Mouse (Mus musculus) heart, embryonic 15.5 days (tissue): Measurements from ENCODE around the gene Galnt15. TPM values are rescaled to one million over a fixed set of nuclear protein-coding genes. Genes with fewer than 3 reads are reported as not detected.

Experiments used
- ATAC-seq: fragments of 200-750 bp; cut with Nextera tagmentation; replicated peaks from 2 replicates; pipeline ENCODE4 v1.8.0; 2017; ENCODE audit warnings: low read depth, moderate TSS enrichment; ENCODE audit not compliant: insufficient number of reproducible peaks, insufficient read depth, low FRiP score
- H3K27ac ChIP-seq: fragments of 300-500 bp; sonication (generic); 2 replicates; pipeline ENCODE4 v1.5.1; 2015; ENCODE audit warnings: mild to moderate bottlenecking, inconsistent platforms
- H3K27me3 ChIP-seq: fragments of 300-500 bp; sonication (generic); 2 replicates; pipeline ENCODE4 v1.6.1; 2015; ENCODE audit warnings: inconsistent platforms
- H3K36me3 ChIP-seq: fragments of 300-500 bp; sonication (generic); 2 replicates; pipeline ENCODE4 v1.6.1; 2015; ENCODE audit warnings: mild to moderate bottlenecking, inconsistent platforms
- H3K4me1 ChIP-seq: fragments of 300-500 bp; sonication (generic); replicated peaks from 2 replicates; pipeline ENCODE4 v1.6.1; 2015; ENCODE audit warnings: inconsistent platforms
- H3K4me2 ChIP-seq: fragments of 300-500 bp; sonication (generic); 2 replicates; pipeline ENCODE4 v1.6.1; 2015; ENCODE audit warnings: inconsistent platforms, mild to moderate bottlenecking, moderate library complexity
- H3K4me3 ChIP-seq: fragments of 300-500 bp; sonication (generic); 2 replicates; pipeline ENCODE4 v1.5.1; 2015; ENCODE audit warnings: mild to moderate bottlenecking, inconsistent platforms
- H3K9ac ChIP-seq: fragments of 300-500 bp; sonication (generic); 2 replicates; pipeline ENCODE4 v1.6.1; 2015; ENCODE audit warnings: mild to moderate bottlenecking, inconsistent platforms
- H3K9me3 ChIP-seq: fragments of 300-500 bp; sonication (generic); replicated peaks from 2 replicates; pipeline ENCODE4 v1.6.1; 2016; ENCODE audit warnings: inconsistent platforms
- WGBS: fragments of 180-500 bp; shearing (Covaris S2); methylation state at CpG from one replicate; pipeline ENCODE4 v1.1.7; 2015; ENCODE audit warnings: mixed read lengths; 5-methylcytosine and 5-hydroxymethylcytosine counted together
- polyA plus RNA-seq: library from polyadenylated mRNA; unstranded; fragments of >200 nt; fragmentation: Nextera tagmentation; extraction: Ambion mirVana; gene quantifications from 2 replicates; pipeline ENCODE4 v1.2.1, GENCODE M21; 2015

The Galnt15 gene
- polyA plus RNA-seq, 1 experiment from 2014 or later, result 0.24 TPM

GRCm38 (mm10) chr14:32093018-32093417 lies 64.2 kb downstream of the Galnt15 start:
- H3K9ac ChIP-seq, result peak overlapping the region; percentile 24; the same call in 1 of the 2 replicates
- H3K27me3 ChIP-seq, result no peaks in the 10 kb centered on the region
- ATAC-seq, result no peak
- peaks cover 19% of the 10 kb centered on the region for H3K4me1 ChIP-seq
- 53% methylated on average over 1 of the region's 1 CpGs for WGBS
- H3K36me3 ChIP-seq, result peaks cover 40% of the 10 kb centered on the region
- H3K4me2 ChIP-seq, result peak overlapping the region; percentile 24; the same call in 1 of the 2 replicates
- no peak overlapping the region for H3K4me3 ChIP-seq
- H3K27ac ChIP-seq, result peak overlapping the region; percentile 74
- H3K9me3 ChIP-seq, result no peaks in the 10 kb centered on the region

GRCm38 (mm10) chr14:32093500-32094117 lies 64.8 kb downstream of the Galnt15 start:
- Histone ChIP-seq H3K4me1 (peaks cover 19% of the 10 kb centered on the region), H3K27ac (peak overlapping the region; percentile 74), H3K36me3 (peaks cover 46% of the 10 kb centered on the region), H3K4me2 (peak overlapping the region; percentile 24; the same call in 1 of the 2 replicates), H3K4me3 (no peak overlapping the region), H3K9me3 (no peaks in the 10 kb centered on the region), H3K27me3 (no peaks in the 10 kb centered on the region), H3K9ac (peak overlapping the region; percentile 24; the same call in 1 of the 2 replicates)
- ATAC-seq, result peak; percentile 81
- WGBS, result 41% methylated on average over 11 of the region's 11 CpGs

GRCm38 (mm10) chr14:32095646-32096045 lies 66.9 kb downstream of the Galnt15 start:
- WGBS, result 88% methylated on average over 5 of the region's 5 CpGs
- Histone ChIP-seq H3K9me3 (no peaks in the 10 kb centered on the region), H3K4me1 (peaks cover 17% of the 10 kb centered on the region), H3K9ac (no peak overlapping the region), H3K27me3 (no peaks in the 10 kb centered on the region), H3K4me2 (no peak overlapping the region), H3K4me3 (no peak overlapping the region), H3K27ac (no peak overlapping the region), H3K36me3 (peaks cover 67% of the 10 kb centered on the region)
- ATAC-seq, result no peak

- peaks cover 71% of the 10 kb centered on the region for H3K36me3 ChIP-seq
- H3K9me3 ChIP-seq, result no peaks in the 10 kb centered on the region
- H3K4me3 ChIP-seq, result no peak overlapping the region
- peaks cover 17% of the 10 kb centered on the region for H3K4me1 ChIP-seq
- 85% methylated on average over 5 of the region's 5 CpGs for WGBS
- H3K4me2 ChIP-seq, result no peak overlapping the region
- no peaks in the 10 kb centered on the region for H3K27me3 ChIP-seq
- H3K27ac ChIP-seq, result no peak overlapping the region
- no peak overlapping the region for H3K9ac ChIP-seq
- ATAC-seq, result no peak
Measured at GRCm38 (mm10) chr14:32096740-32097139, 68.0 kb downstream of the Galnt15 start.

- 93% methylated on average over 7 of the region's 7 CpGs for WGBS
- Histone ChIP-seq H3K36me3 (peaks cover 70% of the 10 kb centered on the region), H3K4me2 (no peak overlapping the region), H3K9me3 (no peaks in the 10 kb centered on the region), H3K27ac (no peak overlapping the region), H3K9ac (no peak overlapping the region), H3K27me3 (no peaks in the 10 kb centered on the region), H3K4me1 (peaks cover 15% of the 10 kb centered on the region), H3K4me3 (no peak overlapping the region)
- no peak for ATAC-seq
Measured at GRCm38 (mm10) chr14:32097691-32098090, 68.9 kb downstream of the Galnt15 start.

- ATAC-seq, result no peak
- no peak overlapping the region for H3K4me2 ChIP-seq
- H3K27ac ChIP-seq, result no peak overlapping the region
- no peaks in the 10 kb centered on the region for H3K9me3 ChIP-seq
- peaks cover 4% of the 10 kb centered on the region for H3K4me1 ChIP-seq
- WGBS, result 92% methylated on average over 3 of the region's 3 CpGs
- H3K4me3 ChIP-seq, result no peak overlapping the region
- H3K27me3 ChIP-seq, result no peaks in the 10 kb centered on the region
- H3K9ac ChIP-seq, result no peak overlapping the region
- peaks cover 70% of the 10 kb centered on the region for H3K36me3 ChIP-seq
Measured at GRCm38 (mm10) chr14:32098951-32099350, 70.2 kb downstream of the Galnt15 start.

GRCm38 (mm10) chr14:32103556-32103955 lies 74.8 kb downstream of the Galnt15 start:
- Histone ChIP-seq H3K9me3 (no peaks in the 10 kb centered on the region), H3K27ac (no peak overlapping the region), H3K36me3 (peaks cover 34% of the 10 kb centered on the region), H3K27me3 (no peaks in the 10 kb centered on the region), H3K9ac (no peak overlapping the region), H3K4me3 (no peak overlapping the region), H3K4me2 (no peak overlapping the region), H3K4me1 (0 out of 2 replicates have a peak, but pooled peaks cover 3% of the 10 kb centered on the region)
- ATAC-seq, result no peak
- 83% methylated on average over 4 of the region's 4 CpGs for WGBS

GRCm38 (mm10) chr14:32105663-32106062 lies 76.9 kb downstream of the Galnt15 start:
- no peak overlapping the region for H3K4me3 ChIP-seq
- no peaks in the 10 kb centered on the region for H3K27me3 ChIP-seq
- no peaks in the 10 kb centered on the region for H3K9me3 ChIP-seq
- no peak for ATAC-seq
- H3K27ac ChIP-seq, result no peak overlapping the region
- no peak overlapping the region for H3K9ac ChIP-seq
- 0 out of 2 replicates have a peak, but pooled peaks cover 3% of the 10 kb centered on the region for H3K4me1 ChIP-seq
- peaks cover 13% of the 10 kb centered on the region for H3K36me3 ChIP-seq
- WGBS, result 39% methylated on average over 7 of the region's 7 CpGs
- no peak overlapping the region for H3K4me2 ChIP-seq

- H3K9me3 ChIP-seq, result no peaks in the 10 kb centered on the region
- WGBS, result 88% methylated on average over 4 of the region's 4 CpGs
- H3K27ac ChIP-seq, result no peak overlapping the region
- H3K4me3 ChIP-seq, result no peak overlapping the region
- peaks cover 9% of the 10 kb centered on the region; the same call in 1 of the 2 replicates for H3K36me3 ChIP-seq
- H3K4me2 ChIP-seq, result no peak overlapping the region
- no peak overlapping the region for H3K9ac ChIP-seq
- no peaks in the 10 kb centered on the region for H3K27me3 ChIP-seq
- ATAC-seq, result no peak
- H3K4me1 ChIP-seq, result 0 out of 2 replicates have a peak, but pooled peaks cover 3% of the 10 kb centered on the region
Measured at GRCm38 (mm10) chr14:32106911-32107310, 78.1 kb downstream of the Galnt15 start.

Other genes starting within 250 kb of the Galnt15 start
- gene Ankrd28, start 198.3 kb upstream of the Galnt15 start, polyA plus RNA-seq, result 4.1 and 5.6 TPM in 2 replicates
- 34.3 and 38.4 TPM in 2 replicates for gene Oxnad1, start 56.4 kb downstream of the Galnt15 start, polyA plus RNA-seq
- 66.3 and 81.3 TPM in 2 replicates for gene Dph3, start 56.7 kb downstream of the Galnt15 start, polyA plus RNA-seq
- gene Msmb, start 113.0 kb downstream of the Galnt15 start, polyA plus RNA-seq, result not detected in 2 replicates
- 131 and 154 TPM in 2 replicates for gene Ncoa4, start 130.9 kb downstream of the Galnt15 start, polyA plus RNA-seq
- gene Timm23, start 172.9 kb downstream of the Galnt15 start, polyA plus RNA-seq, result 288 and 312 TPM in 2 replicates
- 23.6 and 26.6 TPM in 2 replicates for gene Parg, start 173.0 kb downstream of the Galnt15 start, polyA plus RNA-seq